Mouse (Mus musculus): Measurements from ENCODE around the gene Mrm2. TPM values are rescaled to one million over a fixed set of nuclear protein-coding genes. Genes with fewer than 3 reads are reported as not detected.
A peak's percentile ranks its signal among the peaks of the same experiment; 100 is the strongest.

The Mrm2 gene
- 20.9 and 21.6 TPM in 2 replicates for polyA plus RNA-seq (2015; fragmentation: Nextera tagmentation; extraction: Ambion mirVana)

GRCm38 (mm10) chr5:140331615-140332512 lies at the start of gene Mrm2:
Mrm2 (minus strand) TSS chr5:140331898.
- H3K4me3 ChIP-seq: peak within 1 kb of the TSS; percentile 51
- H3K36me3 ChIP-seq: peaks cover 14% of the 10 kb centered on the region; the same call in 1 of the 2 replicates
- peaks cover 15% of the 10 kb centered on the region for H3K4me1 ChIP-seq (replicated peaks)
- 1% methylated on average over 39 of the region's 39 CpGs for WGBS
- H3K4me2 ChIP-seq: peak within 1 kb of the TSS; percentile 91
- H3K27me3 ChIP-seq: no peaks in the 10 kb centered on the region
- no peaks in the 10 kb centered on the region for H3K9me3 ChIP-seq
- peak; percentile 78 for ATAC-seq (ENCODE audit: low FRiP score, low read depth)
- H3K9ac ChIP-seq: peak within 1 kb of the TSS; percentile 60
- peak within 1 kb of the TSS; percentile 80 for H3K27ac ChIP-seq (replicated peaks)

DNA sequence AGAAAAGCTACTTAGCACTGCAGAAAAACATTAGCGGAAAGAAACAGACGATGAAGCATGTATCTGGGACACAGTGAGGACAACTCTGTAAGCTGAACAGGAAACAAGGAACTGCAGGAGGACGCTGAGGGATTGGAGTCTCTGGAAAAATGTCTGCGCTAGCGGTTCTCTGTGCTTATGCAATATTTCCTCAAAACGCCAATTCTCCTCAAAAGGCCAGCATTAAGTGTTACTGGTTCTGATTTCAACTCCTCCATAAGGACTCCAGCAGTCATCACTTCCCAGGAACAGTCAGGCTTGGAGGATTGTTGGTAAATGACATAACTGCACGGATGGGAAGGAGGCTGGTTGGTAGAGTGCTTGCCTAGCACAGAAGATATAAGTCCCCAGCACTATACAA lies 49.5 kb upstream of the Mrm2 start:
- WGBS: 94% methylated on average over 7 of the region's 7 CpGs
- Histone ChIP-seq H3K27me3 (no peaks in the 10 kb centered on the region), H3K4me3 (no peak overlapping the region), H3K9me3 (no peaks in the 10 kb centered on the region), H3K4me1 (replicated peaks) (0 out of 2 replicates have a peak, but pooled peaks cover 3% of the 10 kb centered on the region), H3K36me3 (no peaks in the 10 kb centered on the region), H3K9ac (no peak overlapping the region), H3K27ac (replicated peaks) (no peak overlapping the region), H3K4me2 (no peak overlapping the region)
- ATAC-seq (ENCODE audit: low FRiP score, low read depth): no peak

DNA sequence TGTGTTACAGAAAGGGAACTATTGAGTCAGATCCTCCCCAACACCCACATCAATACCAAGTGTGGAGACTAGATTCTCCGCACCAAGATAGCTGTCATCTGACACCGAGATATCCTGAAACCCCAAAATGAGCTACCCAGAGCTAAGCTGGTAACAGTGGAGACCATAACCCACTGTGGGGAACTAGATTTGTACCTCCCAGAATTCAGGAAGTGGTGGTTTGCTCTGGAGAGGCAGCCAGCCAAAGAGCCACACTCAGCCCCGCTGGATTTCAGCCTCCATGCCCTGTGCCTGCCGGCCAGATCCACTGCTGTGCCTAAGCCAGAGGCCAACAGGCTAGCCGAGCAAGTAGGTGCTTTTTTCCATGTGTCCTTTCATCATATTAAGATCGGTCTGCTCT lies 47.6 kb upstream of the Mrm2 start:
- H3K9me3 ChIP-seq: no peaks in the 10 kb centered on the region
- peaks cover 6% of the 10 kb centered on the region for H3K4me1 ChIP-seq (replicated peaks)
- no peaks in the 10 kb centered on the region for H3K27me3 ChIP-seq
- H3K9ac ChIP-seq: no peak overlapping the region
- H3K4me2 ChIP-seq: no peak overlapping the region
- no peaks in the 10 kb centered on the region for H3K36me3 ChIP-seq
- H3K27ac ChIP-seq (replicated peaks): no peak overlapping the region
- H3K4me3 ChIP-seq: no peak overlapping the region
- 83% methylated on average over 6 of the region's 6 CpGs for WGBS
- no peak for ATAC-seq (ENCODE audit: low FRiP score, low read depth)

- H3K27ac ChIP-seq (replicated peaks): no peak overlapping the region
- H3K4me1 ChIP-seq (replicated peaks): peaks cover 7% of the 10 kb centered on the region
- H3K4me3 ChIP-seq: no peak overlapping the region
- no peak for ATAC-seq (ENCODE audit: low FRiP score, low read depth)
- H3K9me3 ChIP-seq: no peaks in the 10 kb centered on the region
- WGBS: 85% methylated on average over 6 of the region's 6 CpGs
- no peaks in the 10 kb centered on the region for H3K27me3 ChIP-seq
- H3K4me2 ChIP-seq: no peak overlapping the region
- no peak overlapping the region for H3K9ac ChIP-seq
- H3K36me3 ChIP-seq: no peaks in the 10 kb centered on the region
Observed at GRCm38 (mm10) chr5:140378121-140378853, 46.6 kb upstream of the Mrm2 start.

DNA sequence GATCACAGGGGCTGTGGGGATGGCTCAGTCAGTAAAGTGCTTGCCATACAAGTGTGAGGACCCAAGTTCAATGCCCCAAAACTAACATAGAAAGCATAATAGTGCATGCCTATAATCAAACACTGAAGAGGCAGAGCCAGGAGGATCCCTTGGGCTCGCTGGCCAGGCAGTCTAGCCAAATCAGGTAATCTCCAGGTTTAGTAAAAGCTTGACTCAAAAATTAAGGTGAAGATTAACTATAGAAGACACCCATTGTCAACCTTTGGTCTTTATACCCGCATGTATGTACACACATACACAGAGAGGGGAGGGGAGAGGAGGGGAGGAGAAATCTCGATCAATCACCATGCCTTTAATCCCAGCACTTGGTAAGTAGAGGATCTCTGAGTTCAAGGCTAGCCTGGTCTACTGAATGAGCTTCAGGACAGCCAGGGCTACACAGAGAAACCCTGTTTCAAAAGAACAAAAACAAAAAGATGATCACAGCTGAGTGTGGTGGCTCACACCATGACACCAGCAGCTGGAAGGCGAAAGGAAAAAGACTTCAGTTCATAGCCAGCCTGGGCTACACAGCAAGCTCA lies 43.6 kb upstream of the Mrm2 start:
- Histone ChIP-seq H3K4me3 (no peak overlapping the region), H3K36me3 (no peaks in the 10 kb centered on the region), H3K9me3 (no peaks in the 10 kb centered on the region), H3K27me3 (no peaks in the 10 kb centered on the region), H3K4me2 (no peak overlapping the region), H3K9ac (no peak overlapping the region), H3K27ac (replicated peaks) (no peak overlapping the region), H3K4me1 (replicated peaks) (peaks cover 7% of the 10 kb centered on the region)
- no peak for ATAC-seq (ENCODE audit: low FRiP score, low read depth)
- 95% methylated on average over 4 of the region's 4 CpGs for WGBS

- H3K9me3 ChIP-seq: no peaks in the 10 kb centered on the region
- H3K9ac ChIP-seq: no peak overlapping the region
- H3K4me2 ChIP-seq: no peak overlapping the region
- H3K27ac ChIP-seq (replicated peaks): 0 out of 2 replicates have a peak overlapping the region, but pooled peaks have one; percentile 15
- H3K36me3 ChIP-seq: no peaks in the 10 kb centered on the region
- no peaks in the 10 kb centered on the region for H3K27me3 ChIP-seq
- H3K4me1 ChIP-seq (replicated peaks): peaks cover 7% of the 10 kb centered on the region
- 27% methylated on average over 3 of the region's 3 CpGs for WGBS
- no peak for ATAC-seq (ENCODE audit: low FRiP score, low read depth)
- H3K4me3 ChIP-seq: no peak overlapping the region
Observed at GRCm38 (mm10) chr5:140374226-140374625, 42.5 kb upstream of the Mrm2 start.

- ATAC-seq (ENCODE audit: low FRiP score, low read depth): no peak
- WGBS: 77% methylated on average over 2 of the region's 2 CpGs
- Histone ChIP-seq H3K9me3 (no peaks in the 10 kb centered on the region), H3K4me2 (no peak overlapping the region), H3K27ac (replicated peaks) (no peak overlapping the region), H3K9ac (no peak overlapping the region), H3K4me1 (replicated peaks) (peaks cover 7% of the 10 kb centered on the region), H3K4me3 (no peak overlapping the region), H3K36me3 (no peaks in the 10 kb centered on the region), H3K27me3 (no peaks in the 10 kb centered on the region)
Observed at GRCm38 (mm10) chr5:140373711-140374110, 42.0 kb upstream of the Mrm2 start.

DNA sequence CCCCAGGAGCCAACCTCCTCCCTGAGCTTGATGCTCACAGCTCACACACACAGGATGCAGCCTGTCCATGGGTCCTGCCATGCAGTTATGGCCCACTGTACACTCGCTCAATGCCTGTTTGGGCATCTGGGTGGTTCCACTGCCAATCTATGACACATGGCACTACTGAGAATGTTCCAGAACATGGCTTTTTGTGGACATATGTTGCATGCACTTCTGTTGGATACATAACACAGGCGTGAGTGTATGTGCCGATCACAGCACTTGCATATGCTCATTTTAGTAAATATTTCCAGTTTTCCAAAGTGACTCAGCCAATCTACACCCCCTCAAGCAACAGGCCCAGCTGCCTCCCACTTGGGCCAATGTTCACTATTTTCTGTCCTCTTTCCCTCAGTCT lies 40.0 kb upstream of the Mrm2 start:
- ATAC-seq (ENCODE audit: low FRiP score, low read depth): no peak
- WGBS: 96% methylated on average over 3 of the region's 3 CpGs
- Histone ChIP-seq H3K4me1 (replicated peaks) (peaks cover 7% of the 10 kb centered on the region), H3K27me3 (no peaks in the 10 kb centered on the region), H3K9ac (no peak overlapping the region), H3K9me3 (no peaks in the 10 kb centered on the region), H3K4me3 (no peak overlapping the region), H3K4me2 (no peak overlapping the region), H3K27ac (replicated peaks) (no peak overlapping the region), H3K36me3 (no peaks in the 10 kb centered on the region)

DNA sequence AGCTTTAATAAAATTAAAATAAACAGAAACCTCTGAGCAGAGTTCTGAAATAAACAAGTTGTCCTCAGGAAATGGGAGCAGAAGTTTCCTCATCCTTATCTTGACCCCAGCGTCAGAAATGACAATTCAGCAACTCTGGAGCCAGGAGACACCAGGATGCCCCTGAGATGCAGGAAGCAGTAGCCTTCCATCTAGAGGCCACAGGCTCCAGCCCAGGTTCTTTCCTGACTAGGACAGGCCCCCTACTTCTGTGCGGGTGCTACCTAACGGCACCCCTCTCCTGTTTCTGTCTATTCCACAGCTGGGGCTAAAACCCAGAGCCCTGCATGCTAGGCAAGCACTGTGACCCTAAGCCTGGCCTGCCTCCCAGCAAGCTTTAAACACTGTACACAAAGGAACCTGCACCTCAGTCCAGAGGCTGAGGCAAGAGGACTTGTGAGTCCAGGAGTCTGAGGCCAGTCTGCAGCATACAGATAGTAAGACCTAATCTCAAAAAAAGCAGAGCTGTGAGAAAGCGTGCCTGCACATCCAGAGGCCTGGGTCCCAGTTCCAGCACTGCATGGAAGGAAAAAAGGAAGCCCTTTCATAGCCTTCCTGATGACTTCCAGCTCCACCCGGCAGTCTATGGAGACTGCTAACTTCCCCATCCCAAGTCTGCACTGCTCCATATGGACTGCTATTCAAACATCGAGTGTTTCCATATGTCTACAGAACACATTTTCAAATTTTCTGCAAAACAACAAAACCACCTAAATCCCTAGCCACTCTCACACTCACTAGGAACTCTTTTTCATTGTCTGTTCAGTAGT lies 39.0 kb upstream of the Mrm2 start:
- no peak overlapping the region for H3K4me3 ChIP-seq
- no peak overlapping the region for H3K27ac ChIP-seq (replicated peaks)
- H3K9ac ChIP-seq: no peak overlapping the region
- H3K27me3 ChIP-seq: no peaks in the 10 kb centered on the region
- no peak overlapping the region for H3K4me2 ChIP-seq
- no peaks in the 10 kb centered on the region for H3K9me3 ChIP-seq
- 87% methylated on average over 6 of the region's 6 CpGs for WGBS
- peaks cover 7% of the 10 kb centered on the region for H3K4me1 ChIP-seq (replicated peaks)
- H3K36me3 ChIP-seq: no peaks in the 10 kb centered on the region
- no peak for ATAC-seq (ENCODE audit: low FRiP score, low read depth)

GRCm38 (mm10) chr5:140369466-140369865 lies 37.8 kb upstream of the Mrm2 start:
- ATAC-seq (ENCODE audit: low FRiP score, low read depth): no peak
- 91% methylated on average over 2 of the region's 2 CpGs for WGBS
- no peaks in the 10 kb centered on the region for H3K9me3 ChIP-seq

DNA sequence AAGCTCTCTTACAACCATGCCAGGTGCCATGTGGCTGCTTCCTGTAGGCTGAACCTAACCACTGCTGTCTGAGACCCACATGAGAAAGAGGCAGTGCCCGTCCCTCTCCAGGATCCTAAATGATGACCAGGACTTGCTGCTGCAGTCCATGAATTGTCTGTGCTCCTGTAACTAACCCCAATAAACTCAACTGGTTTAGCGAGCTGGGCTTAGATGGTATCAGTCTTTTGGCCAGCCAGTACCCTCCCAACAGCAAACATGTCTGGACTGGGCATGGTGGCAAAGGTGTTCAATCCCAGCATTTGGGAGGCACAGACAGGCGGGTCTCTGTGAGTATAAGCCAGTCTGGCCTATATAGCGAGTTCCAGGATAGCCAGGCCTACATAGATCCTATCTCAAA lies 37.2 kb upstream of the Mrm2 start:
- Histone ChIP-seq H3K27ac (replicated peaks) (no peak overlapping the region), H3K4me3 (no peak overlapping the region), H3K36me3 (no peaks in the 10 kb centered on the region), H3K4me1 (replicated peaks) (peaks cover 2% of the 10 kb centered on the region; the same call in 1 of the 2 replicates), H3K9me3 (no peaks in the 10 kb centered on the region), H3K9ac (no peak overlapping the region), H3K4me2 (no peak overlapping the region), H3K27me3 (no peaks in the 10 kb centered on the region)
- no peak for ATAC-seq (ENCODE audit: low FRiP score, low read depth)
- WGBS: over 99% methylated on average over 4 of the region's 4 CpGs

More at GRCm38 (mm10) chr5:140369466-140369865, 37.8 kb upstream of the Mrm2 start:
- H3K4me2 ChIP-seq: no peak overlapping the region
- no peak overlapping the region for H3K9ac ChIP-seq
- H3K36me3 ChIP-seq: no peaks in the 10 kb centered on the region
- no peak overlapping the region for H3K27ac ChIP-seq (replicated peaks)
- no peaks in the 10 kb centered on the region for H3K27me3 ChIP-seq
- H3K4me3 ChIP-seq: no peak overlapping the region
- peaks cover 5% of the 10 kb centered on the region for H3K4me1 ChIP-seq (replicated peaks)
